Mouse (Mus musculus) midbrain, embryonic 11.5 days (tissue): ENCODE data around the gene Ccr2. TPM values are rescaled to one million over a fixed set of nuclear protein-coding genes. Genes with fewer than 3 reads are reported as not detected.
"Not testable (repeated sequence)": the region's sequence is repeated elsewhere in the genome, so short reads cannot be mapped to it uniquely, and the experiment has no call there.

ENCODE experiments used
- ATAC-seq: fragments of 200-750 bp; cut with Nextera tagmentation; 2 replicates; pipeline ENCODE4 v1.8.0; 2017; ENCODE audit warnings: moderate TSS enrichment, moderate library complexity; ENCODE audit not compliant: low FRiP score
- DNase-seq: peaks from one replicate; pipeline ENCODE4 v3.0.0; 2015; ENCODE audit warnings: low spot score; ENCODE audit errors: missing footprints
- H3K27ac ChIP-seq: fragments of 300-500 bp; sonication (generic); 2 replicates; pipeline ENCODE4 v1.5.1; 2014; ENCODE audit warnings: low read depth, low read length
- H3K27me3 ChIP-seq: fragments of 300-500 bp; sonication (generic); 2 replicates; pipeline ENCODE4 v1.6.1; 2014; ENCODE audit warnings: mild to moderate bottlenecking, low read length, moderate library complexity, mixed read lengths; ENCODE audit not compliant: control insufficient read depth, insufficient read depth
- H3K36me3 ChIP-seq: fragments of 300-500 bp; sonication (generic); 2 replicates; pipeline ENCODE4 v1.6.1; 2014; ENCODE audit warnings: mild to moderate bottlenecking, low read length, moderate library complexity, mixed read lengths; ENCODE audit not compliant: control insufficient read depth, insufficient read depth
- H3K4me1 ChIP-seq: fragments of 300-500 bp; sonication (generic); 2 replicates; pipeline ENCODE4 v1.6.1; 2014; ENCODE audit warnings: low read length; ENCODE audit not compliant: control insufficient read depth, insufficient read depth
- H3K4me2 ChIP-seq: fragments of 300-500 bp; sonication (generic); 2 replicates; pipeline ENCODE4 v1.6.1; 2014; ENCODE audit warnings: mild to moderate bottlenecking, moderate library complexity
- H3K4me3 ChIP-seq: fragments of 300-500 bp; sonication (generic); 2 replicates; pipeline ENCODE4 v1.5.1; 2014; ENCODE audit warnings: low read depth, low read length
- H3K9ac ChIP-seq: fragments of 300-500 bp; sonication (generic); 2 replicates; pipeline ENCODE4 v1.6.1; 2014; ENCODE audit warnings: low read length
- H3K9me3 ChIP-seq: fragments of 300-500 bp; sonication (generic); 2 replicates; pipeline ENCODE4 v1.6.1; 2016; ENCODE audit warnings: low read length; ENCODE audit not compliant: control insufficient read depth
- WGBS: fragments of 180-500 bp; shearing (Covaris S2); extraction: QIAGEN DNeasy Blood & Tissue Kit; methylation state at CpG from one replicate; pipeline ENCODE4 v1.1.7; 2014; 5-methylcytosine and 5-hydroxymethylcytosine counted together
- polyA plus RNA-seq: library from polyadenylated mRNA; unstranded; fragments of >200 nt; fragmentation: Nextera tagmentation; extraction: Ambion mirVana; gene quantifications from 2 replicates; pipeline ENCODE4 v1.2.1, GENCODE M21; 2014

Gene Ccr2
- polyA plus RNA-seq, 1 experiment from 2014 or later: 0.33 TPM

DNA sequence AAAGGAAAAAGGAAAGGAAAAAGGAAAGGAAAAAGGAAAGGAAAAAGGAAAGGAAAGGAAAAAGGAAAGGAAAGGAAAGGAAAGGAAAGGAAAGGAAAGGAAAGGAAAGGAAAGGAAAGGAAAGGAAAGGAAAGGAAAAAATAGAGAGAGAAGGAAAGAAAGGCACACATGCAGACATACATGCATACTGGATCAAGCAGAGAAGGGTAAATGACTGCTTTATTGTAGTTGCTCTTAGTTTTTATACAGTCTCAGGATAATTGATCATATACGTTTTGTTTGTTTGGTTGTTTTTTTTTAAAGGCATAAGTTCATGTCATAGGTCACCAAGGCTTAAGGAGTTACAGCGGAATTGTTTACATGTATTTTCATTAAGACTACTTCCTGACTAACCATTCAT is 31.1 kb downstream of the Ccr2 start:
- DNase-seq, H3K9ac ChIP-seq, H3K27me3 ChIP-seq, ATAC-seq, H3K4me2 ChIP-seq, H3K36me3 ChIP-seq, H3K9me3 ChIP-seq, H3K27ac ChIP-seq, H3K4me1 ChIP-seq, H3K4me3 ChIP-seq: not testable (repeated sequence)
- 86% methylated on average over 2 of the region's 2 CpGs for WGBS

DNA sequence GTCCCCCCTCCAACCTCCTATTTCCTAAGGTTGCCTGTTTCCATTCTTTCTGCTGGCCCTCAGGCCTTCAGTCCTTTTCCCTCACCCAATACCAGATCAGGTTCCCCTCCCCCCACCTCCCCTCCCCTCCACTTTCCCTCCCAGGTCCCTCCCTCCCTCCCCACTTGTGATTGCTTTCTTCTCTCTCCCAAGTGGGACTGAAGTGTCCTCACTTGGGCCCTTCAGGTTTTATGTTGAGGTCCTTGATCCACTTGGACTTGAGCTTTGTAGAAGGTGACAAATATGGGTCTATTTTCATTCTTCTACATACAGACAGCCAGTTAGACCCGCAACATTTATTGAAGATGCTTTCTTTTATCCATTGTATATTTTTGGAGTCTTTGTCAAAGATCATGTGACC is 33.2 kb downstream of the Ccr2 start:
- not testable (repeated sequence) for H3K9ac ChIP-seq, DNase-seq, H3K9me3 ChIP-seq, H3K4me1 ChIP-seq, H3K4me2 ChIP-seq, H3K27ac ChIP-seq, H3K4me3 ChIP-seq, H3K27me3 ChIP-seq, H3K36me3 ChIP-seq, ATAC-seq
- WGBS: 86% methylated on average over 1 of the region's 1 CpGs

DNA sequence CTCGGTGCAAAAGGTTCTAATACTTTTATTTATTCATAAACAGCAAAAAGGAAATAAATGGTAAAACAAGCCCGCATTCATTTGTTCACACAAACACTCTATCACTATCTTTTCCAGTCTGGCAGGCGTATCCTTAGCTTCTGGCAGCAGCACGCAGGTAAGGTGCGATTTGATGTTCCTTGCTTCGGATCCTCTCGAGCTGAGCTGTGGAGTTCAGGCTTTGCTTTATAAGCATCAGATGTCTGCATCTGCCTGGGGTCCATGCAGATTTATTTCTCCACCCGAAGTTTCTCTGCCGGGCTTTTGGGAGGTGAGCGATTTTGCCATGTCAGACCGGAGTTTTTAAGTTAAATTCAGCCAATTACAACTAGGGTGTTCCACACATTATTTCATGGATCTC is 35.9 kb downstream of the Ccr2 start:
- Histone ChIP-seq H3K9ac (no peak overlapping the region), H3K27ac (no peak overlapping the region), H3K9me3 (no peaks in the 10 kb centered on the region), H3K27me3 (no peaks in the 10 kb centered on the region), H3K4me1 (no peaks in the 10 kb centered on the region), H3K4me3 (no peak overlapping the region), H3K36me3 (no peaks in the 10 kb centered on the region), H3K4me2 (no peak overlapping the region)
- ATAC-seq (no peak), DNase-seq (no peak)
- WGBS: 82% methylated on average over 11 of the region's 11 CpGs

GRCm38 (mm10) chr9:124138055-124138775 is 36.5 kb downstream of the Ccr2 start:
- no peaks in the 10 kb centered on the region for H3K4me1 ChIP-seq
- no peak overlapping the region for H3K9ac ChIP-seq
- no peaks in the 10 kb centered on the region for H3K9me3 ChIP-seq
- H3K36me3 ChIP-seq: no peaks in the 10 kb centered on the region
- DNase-seq (no peak), ATAC-seq (no peak)
- no peak overlapping the region for H3K27ac ChIP-seq
- WGBS: 57% methylated on average over 4 of the region's 4 CpGs
- H3K4me3 ChIP-seq: no peak overlapping the region
- H3K27me3 ChIP-seq: no peaks in the 10 kb centered on the region
- H3K4me2 ChIP-seq: no peak overlapping the region

- H3K27me3 ChIP-seq: no peaks in the 10 kb centered on the region
- no peak overlapping the region for H3K9ac ChIP-seq
- H3K4me3 ChIP-seq: no peak overlapping the region
- 93% methylated on average over 1 of the region's 1 CpGs for WGBS
- H3K36me3 ChIP-seq: no peaks in the 10 kb centered on the region
- H3K4me2 ChIP-seq: no peak overlapping the region
- H3K27ac ChIP-seq: no peak overlapping the region
- H3K9me3 ChIP-seq: no peaks in the 10 kb centered on the region
- no peak for ATAC-seq
- no peaks in the 10 kb centered on the region for H3K4me1 ChIP-seq
- DNase-seq: no peak
Measured at GRCm38 (mm10) chr9:124143678-124144077, 41.9 kb downstream of the Ccr2 start.

- ATAC-seq: no peak
- DNase-seq: no peak
- Histone ChIP-seq H3K4me3 (no peak overlapping the region), H3K4me1 (no peaks in the 10 kb centered on the region), H3K27me3 (no peaks in the 10 kb centered on the region), H3K27ac (no peak overlapping the region), H3K9me3 (no peaks in the 10 kb centered on the region), H3K36me3 (no peaks in the 10 kb centered on the region), H3K4me2 (no peak overlapping the region), H3K9ac (no peak overlapping the region)
Measured at GRCm38 (mm10) chr9:124146307-124146706, 44.6 kb downstream of the Ccr2 start.

Other genes starting within 250 kb of the Ccr2 start
- not detected in 2 replicates for gene Xcr1, start 239.9 kb upstream of the Ccr2 start, polyA plus RNA-seq
- gene Ccr1, start 133.3 kb upstream of the Ccr2 start, polyA plus RNA-seq: 1.4 and 2.0 TPM in 2 replicates
- gene Ccr1l1, start 123.5 kb upstream of the Ccr2 start, polyA plus RNA-seq: not detected in 2 replicates
- not detected in 2 replicates for gene Ccr3, start 80.0 kb upstream of the Ccr2 start, polyA plus RNA-seq
- gene Ccr5, start 19.6 kb downstream of the Ccr2 start, polyA plus RNA-seq: 0.15 and 0.25 TPM in 2 replicates
- gene 2010315B03Rik, start 210.7 kb downstream of the Ccr2 start, polyA plus RNA-seq: 6.0 and 7.1 TPM in 2 replicates